Mouse (Mus musculus) right cerebral cortex, postnatal 4 days (tissue): ENCODE data around the gene Gm20532.

Experiments
- DNase-seq: peaks from one replicate; pipeline ENCODE4 v3.0.0-alpha.2; 2022

Gm20532 gene

DNA sequence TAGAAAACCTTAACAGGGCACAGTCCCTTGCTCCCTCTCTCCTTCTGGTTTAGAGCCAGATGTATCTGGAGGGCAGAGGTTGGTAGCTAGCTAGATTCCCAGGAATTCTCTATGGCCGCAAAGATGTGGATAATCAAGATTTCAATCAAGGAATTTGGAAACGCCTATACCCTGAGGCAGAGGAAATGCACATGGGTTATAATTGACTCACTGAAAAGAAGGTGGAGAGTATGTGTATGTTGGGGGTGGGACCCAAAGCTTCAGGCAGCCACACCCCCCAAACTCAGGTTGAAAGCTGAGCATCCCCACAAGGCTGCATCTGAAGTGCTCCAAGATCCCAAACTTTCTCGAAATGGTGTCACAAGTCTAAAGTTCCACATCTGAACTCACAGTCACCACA is 12.0 kb downstream of the Gm20532 start:
- no peak for DNase-seq

DNA sequence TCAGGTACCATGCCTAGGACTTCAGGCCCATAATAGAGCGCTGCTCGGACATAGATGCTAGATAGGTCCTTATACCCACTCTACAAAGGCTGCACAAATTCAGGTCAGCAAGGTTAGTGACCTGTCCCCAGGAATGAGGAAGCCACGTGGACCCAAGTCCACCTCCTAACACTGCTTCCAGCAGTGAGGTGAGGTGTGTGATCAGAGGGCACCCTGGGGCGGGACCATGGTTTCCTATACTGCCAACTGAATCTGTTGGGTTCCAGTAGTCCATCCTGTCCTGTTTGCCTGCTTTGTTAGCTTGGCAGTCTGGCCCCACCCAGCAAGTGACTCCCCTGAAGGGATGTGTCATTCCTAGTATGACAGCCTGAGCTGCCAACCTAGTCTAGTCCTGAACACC is 13.5 kb downstream of the Gm20532 start:
- no peak for DNase-seq

DNA sequence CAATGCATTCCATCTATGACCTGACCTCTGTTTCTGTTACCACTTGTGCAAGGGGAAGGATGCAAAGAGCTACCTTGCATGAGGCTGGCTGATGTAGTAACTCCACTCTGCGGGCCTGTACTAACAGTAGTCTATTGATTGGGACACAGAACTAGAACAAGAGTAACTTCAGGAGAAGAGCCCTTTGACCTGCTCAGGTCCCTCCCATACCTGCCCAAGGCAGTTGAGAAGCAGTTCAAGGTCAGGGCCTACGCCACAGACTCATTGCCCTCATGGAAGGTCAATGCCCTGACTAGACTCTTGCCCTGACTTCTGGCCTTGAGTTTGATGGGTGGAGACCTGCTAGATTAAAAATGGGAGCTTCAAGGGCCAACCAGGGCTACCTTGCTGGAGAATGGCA is 14.2 kb downstream of the Gm20532 start:
- DNase-seq: no peak

DNA sequence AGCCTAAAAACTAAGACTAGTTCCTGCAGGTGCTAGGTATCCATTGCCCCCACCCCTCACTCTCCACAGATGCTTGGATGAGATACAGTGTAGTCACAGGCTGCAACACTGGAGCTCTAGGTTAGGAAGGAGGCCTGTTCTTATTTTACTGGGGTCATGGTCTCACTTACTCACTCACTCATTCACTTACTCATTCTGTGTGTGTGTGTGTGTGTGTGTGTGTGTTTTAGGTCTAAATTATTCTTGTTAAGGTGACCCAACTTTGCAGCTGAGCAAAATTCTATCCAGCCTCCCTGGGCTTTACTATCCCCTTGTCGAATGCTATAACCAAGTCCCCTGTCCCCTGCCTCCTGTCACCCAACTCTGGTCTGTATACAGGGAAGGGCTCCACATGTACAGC is 15.2 kb downstream of the Gm20532 start:
- DNase-seq: no peak

DNA sequence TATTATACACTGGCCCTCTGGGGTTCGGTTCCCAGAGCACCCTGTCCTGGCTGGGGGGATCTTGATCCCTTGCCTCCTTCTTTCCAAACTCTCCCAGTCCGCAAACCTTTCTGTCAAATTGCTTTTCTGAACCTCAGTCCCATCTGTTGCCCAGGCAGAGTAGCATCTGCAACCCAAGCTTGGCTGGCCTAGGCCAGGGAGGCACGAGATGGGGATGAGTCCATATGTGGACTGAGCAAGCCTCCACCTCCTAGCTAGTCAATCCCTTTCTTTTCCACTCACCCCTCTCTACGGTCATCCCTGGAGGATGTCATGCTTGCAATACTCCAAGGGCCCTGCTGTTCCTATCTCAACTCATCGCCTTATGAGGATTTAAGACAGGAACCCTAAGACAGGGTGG is 16.2 kb downstream of the Gm20532 start:
- DNase-seq: no peak

DNA sequence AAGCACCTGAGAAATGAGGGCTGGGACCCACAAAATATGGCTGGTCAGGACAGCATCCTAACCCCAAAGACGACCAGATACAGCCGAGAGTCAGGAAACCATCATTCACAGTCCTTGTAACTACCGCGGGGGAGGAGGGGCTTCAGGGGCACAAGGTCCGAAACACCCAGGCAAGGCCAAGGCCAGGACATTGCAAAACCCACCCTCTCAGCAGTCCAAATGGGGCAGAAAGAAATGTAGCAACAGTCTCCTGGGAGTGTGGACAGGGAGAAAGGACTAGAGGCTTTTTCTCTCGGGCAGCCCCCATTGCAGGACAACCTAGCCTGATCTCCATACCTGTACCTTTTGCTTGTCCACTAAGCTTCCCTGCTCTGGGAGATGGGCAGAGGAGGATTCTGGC is 16.7 kb downstream of the Gm20532 start:
- DNase-seq: no peak

DNA sequence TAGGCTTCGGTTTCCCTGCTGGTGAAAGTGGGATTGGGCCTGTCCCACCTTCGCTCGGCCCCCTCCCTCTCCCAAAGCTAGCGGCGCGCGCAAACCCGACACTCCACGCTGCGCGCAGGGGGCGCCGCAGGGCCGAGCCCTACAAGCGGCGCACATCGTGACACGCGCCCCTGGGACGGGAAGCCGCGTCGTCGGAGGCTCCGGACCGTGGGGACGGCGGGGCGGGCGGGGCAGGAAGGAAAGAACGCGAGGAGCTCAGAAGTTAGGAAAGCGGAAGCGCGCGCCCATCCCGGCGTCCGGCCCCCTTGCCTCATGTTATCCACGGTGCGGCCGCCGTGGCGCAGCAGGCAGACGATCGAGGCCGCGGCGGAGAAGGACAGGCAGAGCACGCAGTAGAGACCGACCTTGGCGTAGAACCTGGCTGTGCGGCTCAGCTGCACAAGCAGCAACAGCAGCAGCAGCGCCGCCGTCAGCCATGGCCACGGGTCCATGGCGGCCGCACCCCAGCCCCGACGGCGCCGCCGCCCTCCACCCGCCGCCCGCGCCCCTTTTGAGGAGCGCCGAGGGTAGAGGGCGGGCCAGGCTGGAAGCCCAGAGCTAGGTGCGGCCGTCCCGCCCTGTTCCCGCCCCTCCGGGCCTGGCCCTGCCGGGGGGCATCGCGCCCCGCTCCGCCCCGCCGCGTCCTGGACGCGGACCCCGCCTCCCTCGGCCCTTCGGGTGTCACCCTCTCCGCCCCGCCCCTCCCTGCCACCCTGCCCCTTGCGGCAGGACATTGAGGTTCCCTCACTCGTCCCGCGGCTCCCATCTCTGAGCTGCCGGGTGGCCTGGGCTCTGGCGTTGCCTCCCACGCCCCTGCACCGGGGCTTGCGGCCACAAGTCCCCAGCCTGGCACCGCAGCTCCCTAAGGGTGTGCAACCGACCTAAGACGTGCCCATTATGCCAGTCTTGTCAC is 17.6 kb downstream of the Gm20532 start, which contains the start of gene Agpat2:
Agpat2 (minus strand) TSS at position 698 of the 952 bp plus-strand sequence.
- peak; percentile 70 for DNase-seq

DNA sequence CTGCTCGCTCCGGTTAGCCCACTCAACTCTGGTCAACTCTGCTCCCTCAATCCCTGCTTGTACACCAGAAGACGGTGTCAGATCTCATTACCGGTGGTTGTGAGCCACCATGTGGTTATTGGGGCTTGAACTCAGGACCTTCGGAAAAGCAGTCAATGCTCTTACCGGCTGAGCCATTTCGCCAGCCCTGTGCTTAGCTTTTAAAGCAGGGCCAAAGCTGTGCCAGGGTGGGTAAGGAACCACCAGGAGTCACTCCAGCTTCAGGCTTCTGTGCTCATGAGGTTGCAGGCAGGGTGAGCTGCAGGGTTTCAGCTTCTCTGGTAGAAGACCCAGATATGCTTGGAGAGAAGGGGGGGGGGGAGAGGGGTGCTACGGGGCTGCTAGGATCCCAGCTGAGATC is 18.9 kb downstream of the Gm20532 start:
- no peak for DNase-seq

DNA sequence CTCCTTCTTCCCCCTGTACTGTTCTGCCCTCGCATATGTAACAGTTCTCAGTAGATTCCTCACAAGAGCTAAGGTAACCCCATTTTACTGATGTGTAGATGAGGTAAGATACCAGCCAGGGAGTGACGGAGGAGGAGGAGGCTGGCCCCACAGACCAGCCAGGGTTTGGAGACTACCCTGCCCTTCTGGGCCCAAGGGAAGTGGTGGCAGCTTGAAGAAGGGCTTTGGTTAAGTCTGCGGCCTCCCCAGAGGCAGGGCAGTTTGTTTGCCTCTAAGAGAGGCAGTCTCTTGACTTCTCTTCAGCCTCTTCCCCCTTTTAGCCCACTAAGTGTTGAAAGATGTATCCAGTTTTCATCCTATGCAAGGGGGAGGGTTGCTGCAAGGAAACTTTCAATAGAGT is 20.1 kb downstream of the Gm20532 start:
- no peak for DNase-seq

DNA sequence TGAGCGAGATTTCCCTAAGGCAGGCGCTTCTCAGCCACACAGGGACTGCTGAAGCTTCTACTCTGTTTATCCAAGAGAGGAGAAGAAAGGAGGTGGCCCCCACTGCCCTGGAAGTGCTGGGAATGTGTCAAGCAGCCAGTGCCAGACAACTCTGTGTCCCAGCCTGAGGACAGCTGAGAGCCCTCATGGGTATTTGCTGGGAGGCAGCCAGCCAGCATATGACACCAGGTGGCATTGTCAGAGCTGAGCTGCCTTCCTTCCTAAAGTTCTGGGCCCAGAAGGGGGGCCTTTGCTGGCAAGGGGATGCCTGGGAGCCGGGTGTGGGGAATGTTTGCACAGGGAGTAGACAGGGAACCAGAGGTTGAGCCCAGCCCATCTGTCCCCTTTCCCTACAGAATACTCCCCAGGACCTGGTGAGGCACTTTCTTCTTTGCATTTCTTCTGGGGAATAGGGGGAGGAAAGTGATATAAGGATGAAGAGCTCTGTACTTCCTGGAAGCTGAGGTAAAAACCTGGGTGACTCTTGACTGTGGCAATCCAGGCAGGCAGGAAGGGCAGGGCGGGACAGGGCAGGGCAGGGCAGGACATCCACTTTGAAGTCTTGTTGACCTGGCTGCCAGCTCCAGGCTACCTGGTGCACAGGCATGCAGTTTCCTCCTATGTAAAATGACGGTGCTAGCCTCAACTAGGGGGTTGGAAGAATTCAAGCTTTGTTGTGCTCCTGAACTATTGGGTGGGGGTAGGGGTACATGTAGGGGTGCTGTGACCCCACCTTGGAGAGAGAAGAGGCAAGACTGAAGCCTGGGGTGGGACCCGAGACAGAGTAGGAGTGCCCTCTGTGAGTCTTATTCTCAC is 20.8 kb downstream of the Gm20532 start:
- DNase-seq: no peak

DNA sequence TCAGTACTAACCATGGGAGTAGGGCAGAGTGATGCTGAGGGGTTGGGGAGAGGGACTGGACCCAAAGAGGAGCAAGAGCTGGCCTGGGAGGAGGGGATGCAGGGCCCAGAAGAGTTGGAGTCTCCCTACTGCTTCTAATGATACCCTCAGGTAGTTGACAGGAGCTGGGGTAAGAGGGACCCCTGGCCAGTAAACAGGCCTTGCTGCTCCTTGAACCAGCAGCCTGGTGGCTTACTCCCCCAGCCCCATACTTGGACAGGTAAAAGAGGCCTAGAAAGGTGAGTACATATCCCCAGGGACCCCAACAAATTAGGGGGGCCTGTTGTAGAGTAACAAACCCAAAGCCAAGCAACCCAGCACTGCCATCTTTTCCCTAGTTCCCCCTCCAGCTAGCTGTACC is 22.3 kb downstream of the Gm20532 start:
- DNase-seq: no peak

DNA sequence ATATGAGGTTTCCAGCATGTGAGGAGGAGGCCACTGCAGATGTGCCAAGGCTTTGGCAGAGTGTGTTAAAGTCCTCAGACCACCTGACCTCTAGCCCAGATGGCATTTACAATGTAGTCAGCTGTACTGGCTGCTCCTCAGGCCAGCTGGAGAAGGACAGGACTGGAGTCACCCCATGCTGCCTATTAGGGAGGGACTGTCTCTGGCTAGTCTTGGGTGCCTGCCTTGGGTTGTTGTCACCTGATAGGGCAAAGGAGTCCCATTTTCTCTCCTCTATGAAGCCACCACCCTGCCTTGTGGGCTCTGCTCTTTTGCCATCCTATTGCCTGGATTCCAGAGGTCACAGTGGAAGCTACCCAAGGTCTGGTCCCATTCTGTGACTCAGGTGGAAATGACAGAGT is 22.8 kb downstream of the Gm20532 start:
- DNase-seq: no peak

DNA sequence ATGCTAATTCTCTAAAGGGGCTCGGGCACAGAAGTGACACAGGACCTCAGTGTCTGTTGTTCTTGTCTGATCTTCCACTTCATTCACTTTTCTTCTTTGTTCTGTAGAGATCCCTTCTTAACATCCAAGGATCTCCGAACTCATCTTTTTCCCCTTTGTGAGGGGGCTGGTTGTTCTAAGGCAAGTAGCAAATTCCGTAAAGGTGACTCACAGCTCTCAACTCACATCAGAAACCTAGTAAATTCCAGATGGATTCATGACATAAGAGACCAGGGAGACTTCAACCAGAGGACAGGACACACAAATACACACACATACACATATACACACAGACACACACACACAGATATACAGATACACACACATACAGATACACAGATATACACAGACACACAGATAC is 24.1 kb downstream of the Gm20532 start:
- no peak for DNase-seq

DNA sequence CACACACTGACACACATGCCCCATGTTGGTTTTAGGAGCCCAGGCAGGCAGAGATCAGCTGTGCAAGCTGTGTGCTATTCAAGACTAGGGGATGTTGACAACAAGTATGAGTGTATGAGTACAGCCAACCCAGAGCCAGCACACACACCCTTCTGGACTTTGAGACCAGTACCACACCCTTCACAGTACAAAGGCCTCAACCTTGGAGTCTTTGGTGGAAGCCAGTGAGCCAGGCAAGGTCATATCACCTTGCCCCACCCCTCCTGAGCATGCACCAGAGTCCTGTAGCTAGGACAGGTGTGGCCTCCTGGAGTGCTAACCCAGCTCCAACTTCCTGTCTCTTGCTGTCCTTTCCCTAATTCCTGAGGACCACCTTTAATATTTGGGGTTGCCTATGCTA is 24.6 kb downstream of the Gm20532 start:
- no peak for DNase-seq

DNA sequence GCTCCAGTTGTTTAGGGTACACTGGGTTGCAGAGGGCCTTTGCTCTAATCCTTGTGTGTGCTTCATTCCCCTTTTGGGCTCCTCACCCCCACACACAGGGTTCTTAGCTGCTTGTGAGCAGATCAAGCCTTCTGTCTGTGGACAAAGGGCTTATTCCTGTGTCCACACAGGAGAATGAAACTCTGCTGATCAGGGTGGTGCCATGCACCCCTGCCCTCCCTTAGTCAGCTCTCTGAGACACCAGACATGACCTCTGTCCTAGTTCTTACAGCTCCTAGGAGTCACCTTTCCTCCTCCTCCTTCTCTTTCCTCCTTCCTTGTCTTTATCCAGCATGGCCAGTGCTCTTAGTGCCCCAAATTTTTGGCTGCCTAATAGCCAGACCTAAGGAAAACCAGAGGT is 25.5 kb downstream of the Gm20532 start:
- no peak for DNase-seq

DNA sequence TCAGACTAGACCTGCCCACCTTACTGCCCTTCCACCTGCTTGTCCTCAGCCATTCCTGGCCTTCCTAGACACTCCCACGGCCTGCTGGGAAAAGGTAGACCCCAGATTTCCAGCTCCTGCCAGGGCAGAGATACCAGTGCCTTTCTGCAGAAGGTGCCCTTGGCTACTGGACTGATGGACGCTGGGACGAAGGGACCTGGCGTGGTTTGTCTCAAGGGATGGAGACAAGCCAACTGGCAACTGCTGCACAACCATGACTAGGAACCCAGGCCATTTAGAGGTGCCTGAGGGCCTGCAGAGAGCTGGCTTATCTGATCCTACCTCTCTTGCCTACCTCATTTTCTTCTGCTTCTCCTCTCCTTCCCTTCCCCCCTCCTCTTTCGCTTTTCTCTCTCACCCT is 28.5 kb downstream of the Gm20532 start:
- DNase-seq: no peak

DNA sequence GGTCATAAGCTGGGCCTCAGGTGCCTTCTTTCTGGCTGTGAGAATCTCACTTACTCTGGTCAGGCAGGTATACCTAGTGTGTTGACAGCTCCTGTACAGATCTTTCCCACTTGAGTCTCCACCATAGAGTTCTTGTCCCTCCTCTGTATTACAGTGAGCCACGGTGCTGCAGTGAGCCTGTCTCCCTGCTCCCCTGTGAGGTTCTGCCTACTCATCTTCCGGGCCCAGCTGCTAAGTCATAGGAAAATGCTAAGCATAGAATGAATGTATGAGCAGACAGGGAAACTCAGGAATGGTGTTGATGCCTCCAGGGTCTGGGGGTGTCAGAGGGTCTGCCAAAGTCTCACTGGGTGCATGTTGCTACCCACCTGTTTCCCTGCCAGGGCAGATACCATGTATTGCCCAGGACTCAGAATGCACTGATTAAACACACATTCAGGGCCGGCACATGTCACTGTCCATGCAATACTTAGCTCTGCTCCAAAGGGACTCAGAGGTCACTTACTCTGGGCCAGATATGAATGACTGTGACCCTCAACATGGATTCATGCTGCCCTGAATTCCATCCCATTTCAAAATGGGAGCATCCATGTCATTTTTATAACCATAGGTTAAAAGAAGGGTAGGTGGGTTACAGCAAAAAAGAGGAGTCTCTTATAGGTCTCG is 29.2 kb downstream of the Gm20532 start:
- no peak for DNase-seq

DNA sequence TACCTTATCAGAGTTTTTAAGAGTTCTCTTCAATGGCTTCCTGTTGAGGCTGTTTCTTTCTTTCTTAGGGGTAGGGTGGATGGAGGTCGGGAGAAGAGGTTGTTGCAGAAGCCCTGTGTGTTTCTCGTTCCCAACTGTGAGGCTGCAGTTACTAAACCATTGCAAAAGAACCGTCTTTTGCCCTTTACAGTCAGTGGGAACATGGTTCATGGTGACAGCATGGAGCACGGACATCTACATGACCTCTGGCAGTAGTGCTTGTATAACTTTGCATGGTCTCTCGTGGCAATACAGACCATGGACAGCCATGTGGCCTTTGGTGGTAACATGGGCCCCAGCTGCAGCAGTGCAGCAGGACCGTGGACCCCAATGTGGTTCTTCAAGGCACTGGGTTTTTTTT is 30.9 kb downstream of the Gm20532 start:
- no peak for DNase-seq

DNA sequence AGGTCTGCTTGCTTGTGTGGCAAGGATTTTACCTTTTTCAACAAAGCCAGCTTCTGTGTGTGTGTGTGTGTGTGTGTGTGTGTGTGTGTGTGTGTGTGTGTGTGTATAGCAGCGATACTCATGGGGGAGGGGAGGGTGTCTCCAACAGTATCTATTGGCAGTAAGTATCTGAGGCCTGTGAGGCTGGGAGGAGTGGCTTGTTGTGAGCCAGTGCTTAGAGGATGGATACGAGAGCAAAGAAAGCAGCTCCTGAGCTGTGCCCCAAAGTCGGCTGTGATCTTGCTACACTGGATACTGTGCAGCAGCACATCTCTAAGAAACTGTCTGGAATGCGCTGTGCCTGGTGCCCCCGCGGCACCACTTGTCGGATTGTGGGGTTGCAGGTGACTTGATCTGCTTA is 31.5 kb downstream of the Gm20532 start:
- DNase-seq: no peak

DNA sequence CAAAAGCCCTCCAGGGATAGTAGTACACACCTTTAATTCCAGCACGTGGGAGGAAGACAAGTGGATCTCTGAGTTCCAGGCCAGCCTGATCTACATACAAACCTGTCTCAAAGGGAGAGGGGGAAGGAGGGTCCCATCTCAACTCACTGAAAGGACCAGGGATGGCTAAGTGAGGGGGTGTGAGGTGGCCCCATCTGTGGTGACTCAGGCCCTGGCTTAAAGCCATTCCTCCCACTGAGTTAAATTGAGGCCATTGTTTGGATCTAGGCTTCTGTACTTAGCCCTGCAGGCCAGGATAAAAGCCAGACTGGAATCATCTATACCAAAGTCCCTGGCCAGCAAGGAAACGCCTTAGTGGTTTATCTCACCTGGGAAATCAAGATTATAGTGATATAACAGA is 34.8 kb downstream of the Gm20532 start:
- DNase-seq: no peak

DNA sequence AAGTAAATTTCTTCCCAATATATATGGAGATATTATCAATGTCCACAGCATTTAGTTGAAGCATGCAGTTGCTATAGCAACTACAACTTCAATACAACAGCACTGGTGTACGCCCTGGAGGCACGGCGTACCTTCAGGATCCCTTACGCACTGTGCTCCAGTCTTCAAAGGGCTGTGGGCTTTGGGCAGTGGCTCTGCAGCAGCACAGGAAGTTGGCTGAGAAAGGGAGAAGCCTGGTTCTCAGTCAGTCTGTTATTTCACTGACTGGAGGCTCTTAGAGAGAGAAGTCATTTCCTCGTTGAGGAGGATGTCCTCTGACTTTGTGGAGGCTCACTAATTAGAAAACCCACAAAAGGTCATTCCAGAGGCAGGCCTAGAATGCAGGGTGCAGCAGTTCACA is 36.5 kb downstream of the Gm20532 start:
- no peak for DNase-seq

DNA sequence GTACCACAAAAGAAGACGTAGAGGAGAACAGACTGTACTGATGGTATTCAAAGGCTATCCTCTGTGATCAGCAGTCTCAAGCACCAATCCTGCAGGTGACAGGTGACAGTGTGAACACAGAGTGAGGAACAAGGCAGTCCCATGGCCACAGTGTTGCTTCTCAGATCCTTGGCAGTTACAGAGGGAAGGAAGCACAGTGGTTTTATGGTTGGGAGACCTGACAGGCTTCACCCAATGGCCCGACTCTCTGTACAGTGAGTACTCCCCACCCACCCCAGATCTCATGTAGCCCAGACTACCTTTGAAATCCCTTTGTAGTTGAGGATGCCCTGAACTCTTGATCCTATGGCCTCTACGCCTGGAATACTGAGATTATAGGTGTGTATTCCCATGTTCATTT is 39.0 kb downstream of the Gm20532 start:
- DNase-seq: no peak

DNA sequence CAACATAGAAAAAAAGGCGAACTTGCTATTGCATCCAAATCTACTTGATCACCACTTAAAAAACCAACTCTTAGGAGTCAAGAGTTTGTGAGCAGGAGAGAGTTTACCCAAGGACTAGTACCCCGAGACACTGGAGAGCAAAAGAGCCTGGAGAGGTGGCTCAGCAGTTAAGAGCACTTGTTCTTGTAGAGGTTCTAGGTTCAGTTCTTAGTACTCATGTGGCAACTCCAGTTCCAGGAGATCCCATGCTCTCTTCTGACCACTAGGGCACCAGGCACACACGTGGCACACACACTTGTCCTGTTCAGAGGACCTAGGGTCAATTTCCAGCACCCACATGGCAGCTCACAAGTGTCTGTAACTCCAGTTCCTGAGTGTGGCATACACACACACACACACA is 39.6 kb downstream of the Gm20532 start:
- DNase-seq: no peak
